Mouse (Mus musculus) left cerebral cortex, postnatal 4 days (tissue): ENCODE measurements at regions not wholly inside any gene's neighbourhood (a gene's known extent, or its start where the extent isn't known, plus 50 kb on each side); places are given as distances from the start of the nearest gene placed in this dataset.
"Not testable (repeated sequence)": the region's sequence is repeated elsewhere in the genome, so short reads cannot be mapped to it uniquely, and the experiment has no call there.

Experiments used
- DNase-seq: peaks from one replicate; pipeline ENCODE4 v3.0.0-alpha.2; 2022
- intact Hi-C: fragments of 180-260 bp; cut with DNase I; formaldehyde crosslinking; loops from one replicate; pipeline ENCODE4 v1.15.1; 2025

- intact Hi-C loops, result no loop called here
- no peak for DNase-seq
Observed at GRCm38 (mm10) chr16:51169294-51169693, 578.3 kb upstream of the Ccdc54 start.

- intact Hi-C loops, result no loop called here
- DNase-seq, result no peak
Observed at GRCm38 (mm10) chr16:51160768-51161167, 569.8 kb upstream of the Ccdc54 start.

- intact Hi-C loops, result no loop called here
- no peak for DNase-seq
Observed at GRCm38 (mm10) chr16:51138575-51138974, 547.6 kb upstream of the Ccdc54 start.

GRCm38 (mm10) chr16:51119835-51120234 is 528.9 kb upstream of the Ccdc54 start:
- DNase-seq, result no peak

GRCm38 (mm10) chr16:51118365-51118764 is 527.4 kb upstream of the Ccdc54 start:
- intact Hi-C loops, result no loop called here
- no peak for DNase-seq

More at GRCm38 (mm10) chr16:51119835-51120234, 528.9 kb upstream of the Ccdc54 start:
- intact Hi-C loops, result no loop called here

GRCm38 (mm10) chr16:51117836-51118235 is 526.9 kb upstream of the Ccdc54 start:
- intact Hi-C loops, result no loop called here
- DNase-seq, result no peak

GRCm38 (mm10) chr16:51109864-51110263 is 518.9 kb upstream of the Ccdc54 start:
- intact Hi-C loops, result no loop called here
- DNase-seq, result no peak

- no peak for DNase-seq
- intact Hi-C loops, result no loop called here
Observed at GRCm38 (mm10) chr16:51107421-51107820, 516.5 kb upstream of the Ccdc54 start.

- intact Hi-C loops, result no loop called here
- DNase-seq, result no peak
Observed at GRCm38 (mm10) chr16:51086556-51086955, 495.6 kb upstream of the Ccdc54 start.

GRCm38 (mm10) chr16:51080146-51080545 is 489.2 kb upstream of the Ccdc54 start:
- intact Hi-C loops, result no loop called here
- DNase-seq, result no peak

GRCm38 (mm10) chr16:51048650-51049049 is 457.7 kb upstream of the Ccdc54 start:
- intact Hi-C loops, result no loop called here
- DNase-seq, result no peak

GRCm38 (mm10) chr16:51048169-51048568 is 457.2 kb upstream of the Ccdc54 start:
- intact Hi-C loops, result no loop called here
- DNase-seq, result peak; percentile 4

GRCm38 (mm10) chr16:51041311-51041710 is 450.4 kb upstream of the Ccdc54 start:
- intact Hi-C loops, result no loop called here
- no peak for DNase-seq

GRCm38 (mm10) chr16:51002876-51003275 is 411.9 kb upstream of the Ccdc54 start:
- DNase-seq, result peak; percentile 31
- intact Hi-C loops, result no loop called here

GRCm38 (mm10) chr16:50964395-50964794 is 373.4 kb upstream of the Ccdc54 start:
- no peak for DNase-seq
- intact Hi-C loops, result no loop called here

GRCm38 (mm10) chr16:50944091-50944490 is 353.1 kb upstream of the Ccdc54 start:
- DNase-seq, result no peak
- intact Hi-C loops, result no loop called here

- intact Hi-C loops, DNase-seq: not testable (repeated sequence)
Observed at GRCm38 (mm10) chr16:50943581-50943980, 352.6 kb upstream of the Ccdc54 start.

GRCm38 (mm10) chr16:50942291-50942690 is 351.3 kb upstream of the Ccdc54 start:
- DNase-seq, result no peak
- intact Hi-C loops, result no loop called here

GRCm38 (mm10) chr16:50939316-50939715 is 348.4 kb upstream of the Ccdc54 start:
- intact Hi-C loops, result no loop called here
- no peak for DNase-seq

GRCm38 (mm10) chr16:50907732-50908131 is 316.8 kb upstream of the Ccdc54 start:
- intact Hi-C loops, result no loop called here
- DNase-seq, result no peak

GRCm38 (mm10) chr16:50899151-50899550 is 308.2 kb upstream of the Ccdc54 start:
- no peak for DNase-seq
- intact Hi-C loops, result no loop called here

- no peak for DNase-seq
- intact Hi-C loops, result no loop called here
Observed at GRCm38 (mm10) chr16:50877926-50878325, 287.0 kb upstream of the Ccdc54 start.

- no peak for DNase-seq
- intact Hi-C loops, result no loop called here
Observed at GRCm38 (mm10) chr16:50871318-50871717, 280.4 kb upstream of the Ccdc54 start.

GRCm38 (mm10) chr16:50863565-50863964 is 272.6 kb upstream of the Ccdc54 start:
- intact Hi-C loops, result no loop called here
- DNase-seq, result no peak
